In genomic region chr1:22279954-22280353, GRCm38 (mm10) we compare ENCODE assay signal across 23 mouse cellular contexts.
"Had no signal": no experiment of that assay in that cellular context is flagged by ENCODE, and none has a peak within 500 bp of the region (broad histone marks: within the 10 kb centered on the region; RNA-seq: fewer than 3 reads in every experiment).

No protein-coding gene starts in this region.

- H3K4me2 ChIP-seq: heart, embryonic 12.5 days; hindbrain, embryonic 13.5 days; hindbrain, embryonic 15.5 days; intestine, embryonic 15.5 days; limb, embryonic 13.5 days; limb, embryonic 15.5 days; liver, embryonic 12.5 days had no signal

- DNase-seq: gastrocnemius, postnatal 14 days; gastrocnemius, postnatal 36 days; heart, adult 18-20 months; heart, postnatal 10 days; heart, postnatal 4 days; kidney, adult 18-20 months; kidney, adult 8-10 months; kidney, postnatal 10 days; kidney, postnatal 25 days; kidney, postnatal 4 days had no signal

- H3K9me3 ChIP-seq: heart, embryonic 10.5 days; heart, embryonic 12.5 days; hindbrain, embryonic 13.5 days; hindbrain, embryonic 15.5 days; intestine, embryonic 15.5 days; limb, embryonic 13.5 days; limb, embryonic 15.5 days; liver, embryonic 12.5 days had no signal

- H3K4me1 ChIP-seq: heart, embryonic 10.5 days; heart, embryonic 12.5 days; hindbrain, embryonic 13.5 days; hindbrain, embryonic 15.5 days; intestine, embryonic 15.5 days; limb, embryonic 13.5 days; limb, embryonic 15.5 days; liver, embryonic 12.5 days had no signal

- H3K27ac ChIP-seq: heart, embryonic 10.5 days; hindbrain, embryonic 13.5 days; hindbrain, embryonic 15.5 days; hindbrain, postnatal 0 days; intestine, embryonic 15.5 days; layer of hippocampus, adult 2 months; left cerebral cortex, adult 2 months; limb, embryonic 13.5 days; limb, embryonic 15.5 days; liver, embryonic 12.5 days; liver, embryonic 14.5 days had no signal

- H3K4me3 ChIP-seq: heart, embryonic 10.5 days; heart, embryonic 12.5 days; hindbrain, embryonic 13.5 days; hindbrain, embryonic 15.5 days; intestine, embryonic 15.5 days; layer of hippocampus, adult 2 months; left cerebral cortex, adult 2 months; limb, embryonic 13.5 days; limb, embryonic 15.5 days; liver, embryonic 12.5 days had no signal

- H3K9ac ChIP-seq: heart, embryonic 12.5 days; hindbrain, embryonic 13.5 days; hindbrain, embryonic 15.5 days; intestine, embryonic 15.5 days; limb, embryonic 13.5 days; limb, embryonic 15.5 days; liver, embryonic 12.5 days; liver, embryonic 14.5 days had no signal

- H3K27me3 ChIP-seq: heart, embryonic 12.5 days; hindbrain, embryonic 13.5 days; hindbrain, embryonic 15.5 days; intestine, embryonic 15.5 days; limb, embryonic 13.5 days; limb, embryonic 15.5 days; liver, embryonic 12.5 days had no signal

- H3K36me3 ChIP-seq: heart, embryonic 10.5 days; heart, embryonic 12.5 days; hindbrain, embryonic 13.5 days; hindbrain, embryonic 15.5 days; intestine, embryonic 15.5 days; limb, embryonic 13.5 days; limb, embryonic 15.5 days; liver, embryonic 12.5 days had no signal

- ATAC-seq: hindbrain, postnatal 0 days; intestine, embryonic 15.5 days; intestine, postnatal 0 days; liver, embryonic 12.5 days had no signal
